Mouse (Mus musculus): ENCODE data around the gene Spaca3. TPM values are rescaled to one million over a fixed set of nuclear protein-coding genes. Genes with fewer than 3 reads are reported as not detected.
A peak's percentile ranks its signal among the peaks of the same experiment; 100 is the strongest.

Spaca3 gene
- total RNA-seq, 1 experiment from 2014 or later, result not detected

- DNase-seq, result peak; percentile 77
These were observed 14.6 kb downstream of the Spaca3 start for GRCm38 (mm10) chr11:80872509-80873474.

GRCm38 (mm10) chr11:80877131-80877651 lies 19.0 kb downstream of the Spaca3 start:
- peak; percentile 74 for DNase-seq

- DNase-seq, result no peak
These were observed 19.9 kb downstream of the Spaca3 start for GRCm38 (mm10) chr11:80878026-80878425.

GRCm38 (mm10) chr11:80882229-80882810 lies 24.2 kb downstream of the Spaca3 start:
- no peak for DNase-seq

GRCm38 (mm10) chr11:80884521-80885231 lies 26.5 kb downstream of the Spaca3 start:
- DNase-seq, result no peak

GRCm38 (mm10) chr11:80886365-80886764 lies 28.2 kb downstream of the Spaca3 start:
- DNase-seq, result no peak

- DNase-seq, result no peak
These were observed 28.9 kb downstream of the Spaca3 start for GRCm38 (mm10) chr11:80887021-80887420.

GRCm38 (mm10) chr11:80889336-80890063 lies 31.3 kb downstream of the Spaca3 start:
- DNase-seq, result no peak

- DNase-seq, result no peak
These were observed 37.7 kb downstream of the Spaca3 start for GRCm38 (mm10) chr11:80895853-80896252.

- DNase-seq, result no peak
These were observed 42.4 kb downstream of the Spaca3 start for GRCm38 (mm10) chr11:80900555-80900954.

GRCm38 (mm10) chr11:80902664-80903063 lies 44.5 kb downstream of the Spaca3 start:
- DNase-seq, result no peak

- DNase-seq, result no peak
These were observed 45.3 kb downstream of the Spaca3 start for GRCm38 (mm10) chr11:80903426-80903825.

GRCm38 (mm10) chr11:80904559-80904958 lies 46.4 kb downstream of the Spaca3 start:
- DNase-seq, result no peak

GRCm38 (mm10) chr11:80906456-80906855 lies 48.3 kb downstream of the Spaca3 start:
- peak; percentile 75 for DNase-seq

GRCm38 (mm10) chr11:80907820-80908219 lies 49.7 kb downstream of the Spaca3 start:
- no peak for DNase-seq

GRCm38 (mm10) chr11:80912721-80913120 lies 54.6 kb downstream of the Spaca3 start:
- DNase-seq, result no peak

GRCm38 (mm10) chr11:80913408-80914024 lies 55.4 kb downstream of the Spaca3 start:
- DNase-seq, result no peak
